Mouse (Mus musculus): ENCODE measurements around the gene Cdk11b. TPM values are rescaled to one million over a fixed set of nuclear protein-coding genes. Genes with fewer than 3 reads are reported as not detected.

Cdk11b gene
- polyA plus RNA-seq (2016; fragmentation: Nextera tagmentation; extraction: Ambion mirVana): 77.7 and 79.9 TPM in 2 replicates

DNA sequence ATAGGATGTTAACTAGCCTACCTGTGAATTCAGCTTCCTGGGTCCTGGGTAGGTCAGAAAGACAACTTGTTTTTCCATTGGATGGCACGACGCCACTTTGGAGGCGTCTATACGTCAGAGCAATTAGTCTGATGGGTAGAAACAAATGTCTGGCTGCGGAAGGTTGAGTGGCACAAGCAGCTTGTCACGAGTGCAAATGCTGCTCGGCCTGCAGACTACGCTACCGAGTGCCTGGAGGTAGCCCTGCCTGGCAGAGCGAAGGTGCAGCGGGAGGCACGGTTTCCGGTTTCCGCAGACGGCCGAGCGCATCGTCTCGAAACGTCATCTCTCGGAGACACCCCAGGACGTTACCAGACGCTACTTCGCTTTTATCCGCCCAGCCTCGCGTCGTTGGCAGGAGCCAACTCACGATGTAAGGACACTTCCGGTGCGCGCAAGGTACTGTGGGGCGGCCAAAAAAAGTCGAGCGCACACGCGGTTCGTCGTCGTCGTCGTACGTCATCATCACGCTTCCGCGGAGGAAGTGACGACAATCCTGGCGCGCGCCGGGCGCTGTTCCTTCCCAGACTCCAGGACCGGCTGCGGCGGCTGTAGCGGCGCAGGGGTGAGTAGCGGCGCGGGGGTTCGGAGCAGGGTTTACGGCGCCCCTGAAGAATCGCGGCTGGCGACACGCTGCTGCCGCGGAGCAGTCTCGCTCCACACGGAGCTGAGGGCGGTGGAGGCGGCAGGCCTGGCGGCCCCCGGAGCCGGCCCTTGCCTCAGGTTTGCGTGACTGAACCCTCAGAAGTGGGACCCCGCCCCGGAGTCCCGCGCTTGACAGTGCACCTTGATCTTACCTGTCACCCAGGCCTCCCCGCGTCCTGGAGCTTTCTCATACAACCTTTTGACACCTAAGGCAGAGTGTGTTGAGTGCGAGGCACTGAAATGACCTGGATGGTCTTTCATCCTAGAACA lies at the start of gene Cdk11b:
Gene Cdk11b (plus strand): TSS at position 517 of the 954 bp plus-strand sequence.
- H3K4me3 ChIP-seq: peak within 1 kb of the TSS; percentile 75
- H3K36me3 ChIP-seq (replicated peaks): peaks cover 57% of the 10 kb centered on the region
- WGBS: under 1% methylated on average over 84 of the region's 84 CpGs
- H3K27me3 ChIP-seq (replicated peaks; ENCODE audit: low read depth, poor library complexity, severe bottlenecking): no peaks in the 10 kb centered on the region
- no peaks in the 10 kb centered on the region for H3K9me3 ChIP-seq
- DNase-seq (ENCODE audit: low spot score): peak; percentile 97
- peaks cover 13% of the 10 kb centered on the region for H3K4me1 ChIP-seq
- H3K27ac ChIP-seq (replicated peaks): peak within 1 kb of the TSS; percentile 84

DNA sequence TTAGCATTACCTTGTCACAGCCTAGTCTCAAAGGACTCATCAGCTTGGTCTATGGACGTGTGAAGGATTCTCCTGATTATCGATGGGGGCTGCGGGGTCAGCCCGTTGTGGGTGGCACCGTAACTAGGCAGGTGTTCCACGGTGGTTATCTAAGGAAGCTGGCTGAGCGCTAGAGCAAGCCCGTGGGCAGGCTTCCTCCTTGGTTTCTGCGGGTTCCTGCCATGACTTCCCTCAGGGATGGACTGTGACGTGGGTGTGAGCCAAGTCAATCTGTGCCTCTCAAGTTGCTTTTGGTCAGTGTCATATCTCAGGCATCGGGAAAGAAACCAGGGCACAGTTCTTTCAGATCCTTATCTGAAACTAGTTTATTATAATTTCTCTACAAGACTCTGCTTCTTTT lies 49.7 kb upstream of the Cdk11b start:
- H3K27me3 ChIP-seq (replicated peaks; ENCODE audit: low read depth, poor library complexity, severe bottlenecking): no peaks in the 10 kb centered on the region
- no peak for DNase-seq (ENCODE audit: low spot score)
- H3K9me3 ChIP-seq: no peaks in the 10 kb centered on the region
- 91% methylated on average over 11 of the region's 11 CpGs for WGBS
- H3K4me3 ChIP-seq: no peak overlapping the region
- no peak overlapping the region for H3K27ac ChIP-seq (replicated peaks)
- peaks cover 49% of the 10 kb centered on the region for H3K36me3 ChIP-seq (replicated peaks)
- H3K4me1 ChIP-seq: peaks cover 7% of the 10 kb centered on the region; the same call in 1 of the 2 replicates

GRCm38 (mm10) chr4:155575521-155575920 lies 49.1 kb upstream of the Cdk11b start:
- Histone ChIP-seq H3K27ac (replicated peaks) (no peak overlapping the region), H3K4me3 (no peak overlapping the region), H3K4me1 (peaks cover 7% of the 10 kb centered on the region; the same call in 1 of the 2 replicates), H3K27me3 (replicated peaks; ENCODE audit: low read depth, poor library complexity, severe bottlenecking) (no peaks in the 10 kb centered on the region), H3K36me3 (replicated peaks) (peaks cover 55% of the 10 kb centered on the region), H3K9me3 (no peaks in the 10 kb centered on the region)
- WGBS: 89% methylated on average over 8 of the region's 8 CpGs
- DNase-seq (ENCODE audit: low spot score): no peak

DNA sequence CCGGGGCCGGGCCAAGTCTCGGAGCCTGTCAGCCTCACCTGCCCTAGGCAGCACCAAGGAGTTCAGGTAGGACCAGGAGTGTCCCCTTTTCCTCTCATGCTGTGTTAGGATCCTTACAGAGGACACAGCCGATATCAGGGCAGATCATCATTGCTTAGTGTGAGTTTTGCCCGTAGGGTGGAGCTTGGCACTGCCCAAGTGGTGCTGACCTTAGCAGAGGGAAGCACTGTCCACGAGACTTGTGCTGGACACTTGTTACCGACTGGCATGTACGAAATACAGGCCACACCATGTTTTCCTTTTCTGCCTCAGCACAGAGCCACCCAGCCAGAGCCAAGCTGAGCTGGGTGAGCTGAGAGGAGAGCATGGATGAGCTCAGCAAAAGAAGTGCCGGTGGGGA lies 47.5 kb upstream of the Cdk11b start:
- H3K27me3 ChIP-seq (replicated peaks; ENCODE audit: low read depth, poor library complexity, severe bottlenecking): no peaks in the 10 kb centered on the region
- no peak overlapping the region for H3K4me3 ChIP-seq
- DNase-seq (ENCODE audit: low spot score): no peak
- no peaks in the 10 kb centered on the region for H3K4me1 ChIP-seq
- no peak overlapping the region for H3K27ac ChIP-seq (replicated peaks)
- no peaks in the 10 kb centered on the region for H3K9me3 ChIP-seq
- WGBS: 94% methylated on average over 9 of the region's 9 CpGs
- H3K36me3 ChIP-seq (replicated peaks): peaks cover 67% of the 10 kb centered on the region

GRCm38 (mm10) chr4:155577741-155578140 lies 46.9 kb upstream of the Cdk11b start:
- H3K4me1 ChIP-seq: no peaks in the 10 kb centered on the region
- WGBS: 89% methylated on average over 5 of the region's 5 CpGs
- H3K4me3 ChIP-seq: no peak overlapping the region
- peaks cover 73% of the 10 kb centered on the region for H3K36me3 ChIP-seq (replicated peaks)
- H3K27me3 ChIP-seq (replicated peaks; ENCODE audit: low read depth, poor library complexity, severe bottlenecking): no peaks in the 10 kb centered on the region
- no peaks in the 10 kb centered on the region for H3K9me3 ChIP-seq
- no peak overlapping the region for H3K27ac ChIP-seq (replicated peaks)
- DNase-seq (ENCODE audit: low spot score): no peak

DNA sequence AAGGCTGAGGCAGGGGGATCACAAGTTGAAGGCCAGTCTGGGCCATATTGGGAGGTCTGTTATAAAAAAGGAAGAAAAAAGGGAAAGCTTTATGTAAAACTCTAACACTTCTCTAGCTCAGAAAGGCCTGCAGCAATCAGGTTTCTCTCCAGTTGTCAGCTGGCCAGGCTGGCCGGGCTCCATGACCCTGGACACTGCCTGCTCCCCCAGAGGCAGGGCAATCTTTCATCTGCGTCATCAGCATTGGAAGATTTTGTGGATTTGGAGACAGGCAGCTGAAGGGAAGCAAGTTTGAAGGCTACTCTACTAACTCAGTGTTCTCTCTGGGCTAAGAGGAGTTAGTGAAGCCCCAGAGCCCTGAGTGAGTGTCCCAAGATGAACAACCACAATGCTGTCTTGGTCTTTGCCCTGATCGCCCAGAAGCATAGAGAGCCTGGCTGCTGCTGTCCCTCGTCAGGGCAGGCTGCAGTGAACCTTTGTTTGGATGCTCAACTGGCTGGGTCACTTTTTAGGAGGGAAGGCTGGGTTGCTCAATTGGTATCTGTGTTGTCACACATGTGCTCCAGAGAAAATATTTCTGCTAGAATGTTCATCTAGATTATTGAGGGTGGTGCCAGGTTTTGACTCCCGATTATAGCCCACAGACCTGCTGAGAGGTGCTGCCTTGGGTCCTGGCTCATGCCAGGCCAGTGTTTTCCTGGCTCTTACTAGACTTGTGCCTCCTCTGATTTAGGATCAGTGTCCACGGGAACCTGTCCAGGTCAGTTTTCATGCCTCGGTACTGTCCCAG lies 46.1 kb upstream of the Cdk11b start:
- Histone ChIP-seq H3K27me3 (replicated peaks; ENCODE audit: low read depth, poor library complexity, severe bottlenecking) (no peaks in the 10 kb centered on the region), H3K27ac (replicated peaks) (no peak overlapping the region), H3K4me3 (no peak overlapping the region), H3K9me3 (no peaks in the 10 kb centered on the region), H3K36me3 (replicated peaks) (peaks cover 78% of the 10 kb centered on the region), H3K4me1 (no peaks in the 10 kb centered on the region)
- DNase-seq (ENCODE audit: low spot score): no peak
- 87% methylated on average over 7 of the region's 7 CpGs for WGBS

- H3K9me3 ChIP-seq: no peaks in the 10 kb centered on the region
- H3K4me3 ChIP-seq: no peak overlapping the region
- H3K27me3 ChIP-seq (replicated peaks; ENCODE audit: low read depth, poor library complexity, severe bottlenecking): no peaks in the 10 kb centered on the region
- peaks cover 93% of the 10 kb centered on the region for H3K36me3 ChIP-seq (replicated peaks)
- H3K27ac ChIP-seq (replicated peaks): no peak overlapping the region
- peak; percentile 56 for DNase-seq (ENCODE audit: low spot score)
- 30% methylated on average over 1 of the region's 1 CpGs for WGBS
- no peaks in the 10 kb centered on the region for H3K4me1 ChIP-seq
Measured at GRCm38 (mm10) chr4:155580420-155580819, 44.2 kb upstream of the Cdk11b start.

- 93% methylated on average over 6 of the region's 6 CpGs for WGBS
- DNase-seq (ENCODE audit: low spot score): no peak
- H3K9me3 ChIP-seq: no peaks in the 10 kb centered on the region
- no peak overlapping the region for H3K4me3 ChIP-seq
- H3K4me1 ChIP-seq: no peaks in the 10 kb centered on the region
- no peaks in the 10 kb centered on the region for H3K27me3 ChIP-seq (replicated peaks; ENCODE audit: low read depth, poor library complexity, severe bottlenecking)
- peaks cover 93% of the 10 kb centered on the region for H3K36me3 ChIP-seq (replicated peaks)
- no peak overlapping the region for H3K27ac ChIP-seq (replicated peaks)
Measured at GRCm38 (mm10) chr4:155582279-155582905, 42.3 kb upstream of the Cdk11b start.

GRCm38 (mm10) chr4:155589356-155589755 lies 35.3 kb upstream of the Cdk11b start:
- Histone ChIP-seq H3K9me3 (no peaks in the 10 kb centered on the region), H3K4me3 (no peak overlapping the region), H3K27ac (replicated peaks) (no peak overlapping the region), H3K4me1 (no peaks in the 10 kb centered on the region), H3K36me3 (replicated peaks) (peaks cover 69% of the 10 kb centered on the region), H3K27me3 (replicated peaks; ENCODE audit: low read depth, poor library complexity, severe bottlenecking) (no peaks in the 10 kb centered on the region)
- no peak for DNase-seq (ENCODE audit: low spot score)
- WGBS: 93% methylated on average over 5 of the region's 5 CpGs

DNA sequence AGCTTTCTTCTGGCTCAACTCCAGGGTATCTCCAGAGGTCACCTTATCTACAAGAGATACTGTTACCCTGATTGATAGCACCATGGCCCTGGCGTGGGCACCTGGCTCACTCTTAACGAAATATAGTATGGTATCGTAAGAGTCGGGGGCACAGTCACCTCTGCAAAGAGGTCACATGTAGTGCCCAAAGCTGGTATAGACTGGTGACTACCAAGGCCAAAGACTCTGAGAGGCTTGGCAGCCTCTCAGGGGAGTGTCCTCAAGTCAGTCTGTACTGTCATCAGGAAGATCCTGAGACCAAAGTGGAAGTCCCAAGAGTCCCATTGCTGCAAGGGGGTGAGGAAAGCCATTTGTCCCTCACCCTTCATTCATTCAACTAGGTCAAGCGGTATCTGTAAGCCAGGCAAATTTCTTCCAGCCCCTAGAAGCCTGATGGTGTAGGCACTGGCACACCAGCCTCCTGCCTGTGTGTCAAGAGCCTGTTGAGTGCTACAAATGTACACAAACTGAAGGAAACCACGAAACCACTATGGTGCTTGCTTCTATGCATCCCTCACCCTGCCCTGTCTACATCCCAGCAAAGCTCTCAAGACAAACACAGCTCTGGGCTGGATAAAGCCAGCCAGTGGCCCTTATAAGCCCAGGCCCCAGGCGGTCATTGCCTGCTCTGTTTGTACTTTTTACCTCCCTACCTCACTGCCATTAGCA lies 33.5 kb upstream of the Cdk11b start:
- 84% methylated on average over 7 of the region's 7 CpGs for WGBS
- DNase-seq (ENCODE audit: low spot score): no peak
- Histone ChIP-seq H3K36me3 (replicated peaks) (peaks cover 51% of the 10 kb centered on the region), H3K27ac (replicated peaks) (no peak overlapping the region), H3K27me3 (replicated peaks; ENCODE audit: low read depth, poor library complexity, severe bottlenecking) (no peaks in the 10 kb centered on the region), H3K4me3 (no peak overlapping the region), H3K4me1 (no peaks in the 10 kb centered on the region), H3K9me3 (no peaks in the 10 kb centered on the region)

- no peaks in the 10 kb centered on the region for H3K9me3 ChIP-seq
- peaks cover 3% of the 10 kb centered on the region; the same call in 1 of the 2 replicates for H3K4me1 ChIP-seq
- H3K36me3 ChIP-seq (replicated peaks): peaks cover 25% of the 10 kb centered on the region
- DNase-seq (ENCODE audit: low spot score): no peak
- H3K27me3 ChIP-seq (replicated peaks; ENCODE audit: low read depth, poor library complexity, severe bottlenecking): no peaks in the 10 kb centered on the region
- 73% methylated on average over 1 of the region's 1 CpGs for WGBS
- no peak overlapping the region for H3K4me3 ChIP-seq
- H3K27ac ChIP-seq (replicated peaks): no peak overlapping the region
Measured at GRCm38 (mm10) chr4:155593780-155594179, 30.9 kb upstream of the Cdk11b start.

GRCm38 (mm10) chr4:155595777-155596176 lies 28.9 kb upstream of the Cdk11b start:
- Histone ChIP-seq H3K4me1 (peaks cover 7% of the 10 kb centered on the region; the same call in 1 of the 2 replicates), H3K27ac (replicated peaks) (no peak overlapping the region), H3K4me3 (no peak overlapping the region), H3K9me3 (no peaks in the 10 kb centered on the region), H3K36me3 (replicated peaks) (0 out of 2 replicates have a peak, but pooled peaks cover 6% of the 10 kb centered on the region), H3K27me3 (replicated peaks; ENCODE audit: low read depth, poor library complexity, severe bottlenecking) (no peaks in the 10 kb centered on the region)
- DNase-seq (ENCODE audit: low spot score): no peak
- 88% methylated on average over 3 of the region's 3 CpGs for WGBS

Measured in embryonic facial prominence, embryonic 10.5 days (tissue).